ENCODE assay signal across 28 mouse cellular contexts in the genomic region with DNA sequence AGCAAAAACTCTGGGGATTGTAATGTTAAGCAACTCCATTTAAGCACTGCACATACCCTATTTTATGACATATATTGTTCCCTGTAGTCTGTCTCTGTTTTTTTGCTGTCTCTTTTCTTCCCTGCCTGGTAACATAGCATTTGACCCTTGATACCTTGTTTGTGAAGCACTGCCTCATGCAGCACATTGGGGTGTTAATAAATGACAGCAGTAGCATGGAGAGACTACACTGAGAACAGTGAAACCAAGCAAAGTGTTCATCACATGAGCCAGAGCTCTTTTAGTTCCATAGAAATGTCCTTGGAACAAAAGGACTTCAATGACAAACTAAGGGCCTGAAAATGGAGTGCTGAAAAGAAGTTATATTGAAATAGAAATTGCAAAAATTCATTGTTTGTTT.
DNase-seq lines count a peak whose midpoint lies in the region; ATAC-seq lines count a peak whose summit lies in the region.
"Had no signal": no experiment of that assay in that cellular context is flagged by ENCODE, and none has a peak within 500 bp of the region (broad histone marks: within the 10 kb centered on the region; RNA-seq: fewer than 3 reads in every experiment).

No protein-coding gene starts in this region.

- H3K27me3 ChIP-seq in kidney, embryonic 14.5 days (ENCODE audit: control insufficient read depth, insufficient read depth, low read length), result no peaks in the 10 kb centered on the region
- H3K27me3 ChIP-seq in kidney, embryonic 16.5 days (ENCODE audit: insufficient read depth, low read length), result no peaks in the 10 kb centered on the region
- H3K27me3 ChIP-seq in hindbrain, embryonic 10.5 days (ENCODE audit: insufficient read depth, poor library complexity, severe bottlenecking), result no peaks in the 10 kb centered on the region
- H3K27me3 ChIP-seq: forebrain, embryonic 13.5 days; heart, embryonic 13.5 days; hindbrain, embryonic 12.5 days had no signal

- H3K36me3 ChIP-seq in kidney, embryonic 14.5 days (ENCODE audit: control insufficient read depth, insufficient read depth, low read length), result no peaks in the 10 kb centered on the region
- no peaks in the 10 kb centered on the region for H3K36me3 ChIP-seq in kidney, embryonic 16.5 days (ENCODE audit: insufficient read depth, low read length)
- no peaks in the 10 kb centered on the region for H3K36me3 ChIP-seq in hindbrain, embryonic 10.5 days
- H3K36me3 ChIP-seq: forebrain, embryonic 10.5 days; heart, embryonic 10.5 days; heart, embryonic 13.5 days; hindbrain, embryonic 12.5 days had no signal

- H3K9me3 ChIP-seq in kidney, embryonic 14.5 days (ENCODE audit: control insufficient read depth, low read length), result no peaks in the 10 kb centered on the region
- no peaks in the 10 kb centered on the region for H3K9me3 ChIP-seq in kidney, embryonic 16.5 days (ENCODE audit: low read length)
- H3K9me3 ChIP-seq in hindbrain, embryonic 10.5 days, result no peaks in the 10 kb centered on the region
- H3K9me3 ChIP-seq: forebrain, embryonic 10.5 days; forebrain, embryonic 13.5 days; heart, embryonic 10.5 days; hindbrain, embryonic 12.5 days had no signal

- H3K4me3 ChIP-seq in kidney, embryonic 14.5 days (ENCODE audit: low read length), result no peak overlapping the region
- H3K4me3 ChIP-seq in kidney, embryonic 16.5 days (ENCODE audit: low read length), result no peak overlapping the region
- H3K4me3 ChIP-seq in hindbrain, embryonic 10.5 days, result no peak overlapping the region
- H3K4me3 ChIP-seq: forebrain, embryonic 10.5 days; forebrain, embryonic 13.5 days; heart, adult 2 months; heart, embryonic 10.5 days; heart, embryonic 13.5 days; hindbrain, embryonic 12.5 days had no signal

- H3K9ac ChIP-seq in kidney, embryonic 14.5 days (ENCODE audit: low read depth, low read length), result no peak overlapping the region
- no peak overlapping the region for H3K9ac ChIP-seq in kidney, embryonic 16.5 days (replicated peaks; ENCODE audit: low read length)
- H3K9ac ChIP-seq: forebrain, embryonic 13.5 days; heart, embryonic 13.5 days; hindbrain, embryonic 12.5 days had no signal

- peak; percentile 33 to 63 for DNase-seq in kidney, adult 8-10 months
- peak; percentile 27 for DNase-seq in kidney, postnatal 14 days
- peak; percentile 26 for DNase-seq in yolk sac, embryonic 10.5 days (ENCODE audit: low spot score)
- no peak for DNase-seq in embryo, embryonic 9.5 days (ENCODE audit: extremely low spot score)
- DNase-seq in hindbrain, embryonic 10.5 days (ENCODE audit: low spot score), result no peak
- no peak for DNase-seq in left cerebral cortex, adult 18-20 months (ENCODE audit: low spot score in 2 of 2)
- DNase-seq: adrenal gland, adult 8-10 months; adrenal gland, postnatal 25 days; cerebellum, adult 11-12 months; cerebellum, adult 8-10 months; cerebellum, postnatal 10 days; cerebellum, postnatal 36 days; embryo, embryonic 11 days; gastrocnemius, postnatal 10 days; gastrocnemius, postnatal 36 days; heart, adult 2 months; heart, postnatal 14 days; heart, postnatal 4 days had no signal

- H3K27ac ChIP-seq in kidney, embryonic 14.5 days (ENCODE audit: low read depth, low read length), result no peak overlapping the region
- H3K27ac ChIP-seq in kidney, embryonic 16.5 days (ENCODE audit: low read length), result no peak overlapping the region
- no peak overlapping the region for H3K27ac ChIP-seq in hindbrain, embryonic 10.5 days
- H3K27ac ChIP-seq: forebrain, embryonic 10.5 days; forebrain, embryonic 13.5 days; heart, adult 2 months; heart, embryonic 10.5 days; heart, embryonic 13.5 days; hindbrain, embryonic 12.5 days had no signal

- H3K4me1 ChIP-seq in kidney, embryonic 14.5 days (ENCODE audit: control insufficient read depth, insufficient read depth, low read length), result no peaks in the 10 kb centered on the region
- no peaks in the 10 kb centered on the region for H3K4me1 ChIP-seq in kidney, embryonic 16.5 days (ENCODE audit: insufficient read depth, low read length)
- no peaks in the 10 kb centered on the region for H3K4me1 ChIP-seq in hindbrain, embryonic 10.5 days (replicated peaks)
- H3K4me1 ChIP-seq: forebrain, embryonic 10.5 days; forebrain, embryonic 13.5 days; heart, embryonic 10.5 days; heart, embryonic 13.5 days; hindbrain, embryonic 12.5 days had no signal

- H3K4me2 ChIP-seq in kidney, embryonic 14.5 days (replicated peaks; ENCODE audit: low read depth, low read length), result no peak overlapping the region
- no peak overlapping the region for H3K4me2 ChIP-seq in kidney, embryonic 16.5 days (replicated peaks; ENCODE audit: low read depth, low read length)
- H3K4me2 ChIP-seq: forebrain, embryonic 13.5 days; heart, embryonic 13.5 days; hindbrain, embryonic 12.5 days had no signal

- ATAC-seq in kidney, embryonic 14.5 days (ENCODE audit: low FRiP score, low TSS enrichment), result no peak
- ATAC-seq in kidney, embryonic 16.5 days (ENCODE audit: low FRiP score, low TSS enrichment), result peak; percentile 88; the same call in 1 of the 2 replicates
- ATAC-seq: activated CD4-positive, CD25-positive, alpha-beta regulatory T cell, adult 4 months; CD4-positive, CD25-positive, alpha-beta regulatory T cell, adult 4 months; forebrain, embryonic 13.5 days; forebrain, embryonic 16.5 days had no signal

Comparison
In these comparisons a context has a peak if more than half of its experiments do, and no peak if none do; other contexts are left out.
1. DNase-seq: peak in kidney, adult 8-10 months (2 of 2), kidney, postnatal 14 days (single experiment) and yolk sac, embryonic 10.5 days (single experiment); none in embryo, embryonic 9.5 days (single experiment), hindbrain, embryonic 10.5 days (single experiment) and left cerebral cortex, adult 18-20 months (0 of 2).